In genomic region chr17:6451205-6451604, GRCm38 (mm10) we compare ENCODE assay signal across 6 mouse cellular contexts. TPM values are rescaled to one million over a fixed set of nuclear protein-coding genes. Genes with fewer than 3 reads are reported as not detected.
DNase-seq lines count a peak whose midpoint lies in the region; ATAC-seq and TF ChIP-seq lines count a peak whose summit lies in the region.
"Not testable (repeated sequence)": the region's sequence is repeated elsewhere in the genome, so short reads cannot be mapped to it uniquely, and the experiment has no call there.

No protein-coding gene starts in this region.

- WGBS in heart, postnatal 0 days = 86% methylated on average over 2 of the region's 10 CpGs
- 90% methylated on average over 2 of the region's 10 CpGs for WGBS in hindbrain, embryonic 11.5 days
- 86% methylated on average over 2 of the region's 10 CpGs for WGBS in hindbrain, embryonic 12.5 days

- intact Hi-C loops in left cerebral cortex, postnatal 4 days (cut with DNase I) = not testable (repeated sequence)

- H3K4me2 ChIP-seq in heart, postnatal 0 days (ENCODE audit: low read depth, low read length); hindbrain, embryonic 11.5 days (replicated peaks; ENCODE audit: low read depth, low read length); hindbrain, embryonic 12.5 days (replicated peaks): not testable (repeated sequence)

- not testable (repeated sequence) for TF ChIP-seq CTCF in heart, postnatal 0 days (IDR thresholded peaks at IDR 0.05; ENCODE audit: low read depth)

- H3K4me1 ChIP-seq in heart, postnatal 0 days (ENCODE audit: control insufficient read depth, insufficient read depth); hindbrain, embryonic 11.5 days (replicated peaks; ENCODE audit: control insufficient read depth, insufficient read depth, low read length); hindbrain, embryonic 12.5 days: not testable (repeated sequence)

- H3K36me3 ChIP-seq in heart, postnatal 0 days (replicated peaks; ENCODE audit: control insufficient read depth, insufficient read depth, low read length); hindbrain, embryonic 11.5 days (ENCODE audit: control insufficient read depth, insufficient read depth, low read length): not testable (repeated sequence)
- peaks cover 18% of the 10 kb centered on the region for H3K36me3 ChIP-seq in hindbrain, embryonic 12.5 days

- not testable (repeated sequence) for H3K9me3 ChIP-seq in heart, postnatal 0 days (replicated peaks; ENCODE audit: control insufficient read depth, low read length); hindbrain, embryonic 11.5 days (ENCODE audit: control insufficient read depth, low read length); hindbrain, embryonic 12.5 days (replicated peaks)

- not testable (repeated sequence) for TF ChIP-seq EP300 in heart, postnatal 0 days (IDR thresholded peaks at IDR 0.05; ENCODE audit: low read depth)

- not testable (repeated sequence) for H3K27ac ChIP-seq in heart, postnatal 0 days (ENCODE audit: low read depth); hindbrain, embryonic 11.5 days (ENCODE audit: low read depth, low read length); hindbrain, embryonic 12.5 days

- not testable (repeated sequence) for H3K4me3 ChIP-seq in heart, postnatal 0 days (ENCODE audit: low read depth, low read length); hindbrain, embryonic 11.5 days (ENCODE audit: low read depth, low read length); hindbrain, embryonic 12.5 days

- not testable (repeated sequence) for H3K27me3 ChIP-seq in heart, postnatal 0 days (ENCODE audit: control insufficient read depth, insufficient read depth, low read length); hindbrain, embryonic 11.5 days (ENCODE audit: control insufficient read depth, insufficient read depth, low read length); hindbrain, embryonic 12.5 days

- DNase-seq in cerebellum, postnatal 10 days = peak; percentile 49 to 58
- peak; percentile 91 for DNase-seq in heart, adult 11 months
- not testable (repeated sequence) for DNase-seq in heart, postnatal 0 days (ENCODE audit: low spot score); hindbrain, embryonic 11.5 days (ENCODE audit: low spot score)
- DNase-seq in left cerebral cortex, postnatal 4 days = peak; percentile 35

- ATAC-seq in heart, postnatal 0 days (ENCODE audit: insufficient read depth, low read depth) = 0 out of 2 replicates have a peak, but pooled peaks have one; percentile 7
- 0 out of 2 replicates have a peak, but pooled peaks have one; percentile 10 for ATAC-seq in hindbrain, embryonic 11.5 days (ENCODE audit: low FRiP score)
- 0 out of 2 replicates have a peak, but pooled peaks have one; percentile 24 for ATAC-seq in hindbrain, embryonic 12.5 days (ENCODE audit: low FRiP score)

- not testable (repeated sequence) for H3K9ac ChIP-seq in heart, postnatal 0 days (replicated peaks; ENCODE audit: low read depth, low read length); hindbrain, embryonic 11.5 days (ENCODE audit: low read depth, low read length); hindbrain, embryonic 12.5 days

RNA-seq across cellular contexts. Expression of gene Dynlt1b, which starts 21.3 kb away (rescaled TPM):
- total RNA-seq in heart, postnatal 0 days (2014; rRNA removed; ENCODE audit: low replicate concordance) = 214 and 264 TPM in 2 replicates
- 558 and 559 TPM in 2 replicates for polyA plus RNA-seq in heart, postnatal 0 days (2015; fragmentation: Nextera tagmentation; extraction: Ambion mirVana)
- 838 and 876 TPM in 2 replicates for polyA plus RNA-seq in hindbrain, embryonic 11.5 days (2014; fragmentation: Nextera tagmentation; extraction: Ambion mirVana)
- 850 and 876 TPM in 2 replicates for polyA plus RNA-seq in hindbrain, embryonic 12.5 days (2016; fragmentation: Nextera tagmentation; extraction: Ambion mirVana)
- 100 to 1,000 TPM; 322 to 378 TPM for total RNA-seq in left cerebral cortex, postnatal 4 days (2021)
